Mouse (Mus musculus): ENCODE measurements around the gene Agbl4.

DNA sequence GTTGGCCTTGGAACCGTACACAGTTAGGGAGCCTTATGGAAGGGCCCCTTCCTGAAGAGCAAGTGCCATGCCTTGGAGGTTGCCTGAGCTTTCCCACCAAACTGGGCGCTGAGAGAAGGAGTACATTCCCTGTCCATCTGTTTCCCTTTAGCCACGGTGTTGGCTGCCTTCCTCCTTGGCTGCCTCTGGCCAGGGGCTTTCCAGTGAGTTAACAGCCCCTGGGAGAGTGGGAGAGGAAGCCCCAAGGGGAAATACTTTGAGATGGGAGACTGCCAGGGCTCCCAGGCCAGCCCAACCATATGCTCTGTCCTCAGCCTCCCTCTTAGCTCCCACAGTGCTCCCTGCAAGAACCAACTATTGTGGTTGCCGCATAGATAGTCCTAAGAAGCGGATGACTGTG, 1087.7 kb downstream of the Agbl4 start:
- TF ChIP-seq CTCF (IDR thresholded peaks at IDR 0.05; ENCODE audit: low read depth, low read length) (no peak), POLR2A (IDR thresholded peaks at IDR 0.05; ENCODE audit: extremely low read depth, insufficient read depth, low read length) (no peak)

All from liver, adult 2 months (tissue).